Mouse (Mus musculus) kidney, postnatal 25 days (tissue): ENCODE data around the gene Cyp2e1.
A peak's percentile ranks its signal among the peaks of the same experiment; 100 is the strongest.
"Not testable (repeated sequence)": the region's sequence is repeated elsewhere in the genome, so short reads cannot be mapped to it uniquely, and the experiment has no call there.

Experiments used
- DNase-seq, 2 experiments: peaks; one replicate each; pipeline ENCODE4 v3.0.0; 2021; ENCODE audit warnings: mixed read lengths in 2 of 2

Gene Cyp2e1

GRCm38 (mm10) chr7:140763447-140764020, at the start of gene Cyp2e1:
Gene Cyp2e1, plus strand, starts transcription at chr7:140763739.
- peak; percentile 60 to 87 for DNase-seq

DNA sequence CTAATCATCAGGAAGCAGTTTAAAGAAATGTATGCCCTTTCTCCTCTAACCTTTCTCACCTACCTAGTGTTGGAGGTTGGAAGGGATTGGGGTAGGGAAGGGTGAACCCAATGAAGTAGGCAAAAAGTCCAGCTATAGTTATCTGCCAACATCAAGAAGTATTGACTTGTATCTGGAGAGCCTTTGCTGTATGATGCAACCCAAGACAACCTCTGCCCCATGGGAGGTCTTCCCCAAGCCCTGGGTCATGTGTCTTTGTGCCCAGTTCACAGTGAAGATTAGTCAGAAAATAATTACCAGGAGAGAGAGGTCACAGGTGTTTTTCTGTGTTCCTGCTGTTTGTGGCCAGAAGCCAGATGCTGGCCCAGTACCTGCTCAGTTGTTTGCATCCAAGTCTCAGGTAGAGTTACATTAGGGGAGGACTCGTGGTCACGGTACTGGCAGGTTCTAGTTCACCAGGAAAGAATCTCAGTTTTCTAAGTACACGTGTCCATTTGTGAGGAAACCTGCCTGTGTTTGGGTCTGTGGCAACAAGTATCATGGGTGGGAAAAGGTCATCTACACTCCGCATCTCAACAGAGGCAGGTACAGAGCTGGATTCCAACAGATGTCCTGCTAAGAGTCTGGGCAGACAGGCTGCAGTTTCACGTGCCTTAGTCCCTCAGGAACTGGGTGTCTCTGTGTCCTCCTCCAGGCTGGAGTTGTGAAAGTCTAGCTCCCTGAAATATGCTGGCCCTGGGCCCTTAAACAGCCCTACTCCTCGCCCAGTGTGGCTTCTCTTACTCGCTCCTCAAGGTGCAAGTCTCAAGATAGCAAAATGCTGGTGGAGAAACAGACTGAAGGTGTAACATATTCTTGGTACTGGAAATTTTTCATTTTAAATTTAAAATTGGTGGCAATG, 46.1 kb upstream of the Cyp2e1 start:
- DNase-seq = peak in 1 of 2 experiments; percentile 36

DNA sequence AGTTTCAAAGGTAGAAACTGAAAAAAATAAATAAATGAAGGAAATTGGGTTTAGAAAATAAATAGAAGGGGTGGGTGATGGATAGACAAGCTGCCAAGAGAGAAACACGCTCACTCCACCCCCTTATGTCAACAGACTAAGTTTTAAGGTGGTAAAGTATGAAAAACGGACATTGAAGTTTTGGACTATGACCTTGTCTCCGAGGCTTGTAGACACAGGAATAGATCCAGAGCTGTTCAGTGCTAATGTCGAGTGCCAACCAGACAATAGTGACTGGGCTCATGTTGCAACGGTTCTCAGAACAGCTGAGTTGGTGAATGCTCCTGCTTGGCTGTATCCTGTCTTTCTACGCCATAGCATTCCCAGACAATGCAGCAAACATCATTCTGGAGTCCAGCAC, 42.4 kb upstream of the Cyp2e1 start:
- no peak for DNase-seq

GRCm38 (mm10) chr7:140725558-140725957, 38.0 kb upstream of the Cyp2e1 start:
- DNase-seq = no peak

- DNase-seq = no peak
Observed at GRCm38 (mm10) chr7:140733162-140733561, 30.4 kb upstream of the Cyp2e1 start.

- DNase-seq = no peak
Observed at GRCm38 (mm10) chr7:140747402-140747801, 16.1 kb upstream of the Cyp2e1 start.

DNA sequence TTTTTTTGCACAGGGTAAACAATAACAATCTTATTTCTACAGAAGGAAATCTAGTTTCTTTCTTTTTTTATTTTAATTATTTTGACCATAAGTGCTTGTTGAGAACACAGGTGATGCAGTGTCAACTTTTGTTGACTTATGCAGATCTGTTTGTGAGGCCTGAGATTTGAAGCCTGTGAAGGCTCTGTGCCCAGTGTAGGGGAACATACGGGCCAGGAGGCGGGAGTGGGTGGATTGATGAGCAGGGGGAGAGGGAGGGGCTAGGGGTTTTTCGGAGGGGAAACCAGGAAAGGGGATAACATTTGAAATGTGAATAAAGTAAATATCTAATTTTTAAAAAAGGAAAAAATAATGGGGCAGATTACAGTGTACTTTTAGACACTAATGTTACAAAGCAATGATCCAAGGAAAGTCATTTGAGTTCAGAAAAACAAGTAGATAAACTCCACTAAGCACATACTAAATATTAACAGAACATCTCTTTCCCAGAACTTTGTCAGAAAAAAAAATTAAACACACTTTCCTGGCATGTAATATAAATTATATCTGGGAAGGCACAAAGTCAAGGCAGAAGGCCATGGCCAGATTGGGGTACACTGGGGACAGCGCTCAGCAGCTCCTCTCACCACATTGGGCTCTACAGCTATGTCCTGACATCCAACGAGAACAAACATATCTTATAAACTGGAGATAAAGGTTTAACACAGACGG, 15.3 kb upstream of the Cyp2e1 start:
- DNase-seq = no peak

- no peak for DNase-seq
Observed at GRCm38 (mm10) chr7:140748827-140749160, 14.7 kb upstream of the Cyp2e1 start.

DNA sequence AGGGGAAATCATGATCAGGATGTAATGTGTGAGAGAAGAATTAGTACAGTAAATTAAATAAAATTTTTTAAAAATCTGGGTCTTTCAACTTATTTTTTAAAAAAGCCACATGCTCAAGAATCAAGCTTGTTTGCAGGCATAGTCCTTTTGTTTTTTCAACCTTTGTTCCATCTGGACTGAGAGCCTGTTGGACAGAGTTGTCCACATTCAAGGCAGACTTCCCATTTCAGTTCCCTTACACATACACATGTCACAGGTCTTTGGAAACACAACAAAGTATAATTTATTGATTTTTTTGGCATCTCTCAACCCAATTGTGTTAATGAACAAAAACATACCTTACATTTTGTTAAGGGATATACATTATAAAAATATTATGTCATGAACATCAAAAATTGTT, 9.0 kb upstream of the Cyp2e1 start:
- no peak for DNase-seq

- DNase-seq = no peak
Observed at GRCm38 (mm10) chr7:140756151-140756854, 7.2 kb upstream of the Cyp2e1 start.

- no peak for DNase-seq
Observed at GRCm38 (mm10) chr7:140760647-140761046, 2.9 kb upstream of the Cyp2e1 start.

DNA sequence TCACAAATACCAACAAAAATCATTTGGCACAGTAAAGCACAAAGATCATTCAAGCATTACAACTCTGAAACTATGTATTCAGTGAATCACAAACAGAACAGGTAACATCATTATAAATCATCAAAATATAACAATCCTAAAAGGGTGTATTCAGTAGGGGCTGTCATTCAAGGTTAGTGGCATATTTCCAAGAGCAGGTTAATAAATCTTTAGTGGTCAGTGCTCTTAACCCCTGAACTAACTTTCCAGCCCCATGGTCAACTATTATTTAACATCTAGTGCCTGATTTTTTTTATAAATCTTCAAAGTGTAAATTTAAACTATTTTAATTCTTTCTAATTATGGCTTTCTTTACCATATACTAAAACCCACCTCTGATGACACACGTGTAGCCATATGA, 1.9 kb downstream of the Cyp2e1 start:
- not testable (repeated sequence) for DNase-seq

DNA sequence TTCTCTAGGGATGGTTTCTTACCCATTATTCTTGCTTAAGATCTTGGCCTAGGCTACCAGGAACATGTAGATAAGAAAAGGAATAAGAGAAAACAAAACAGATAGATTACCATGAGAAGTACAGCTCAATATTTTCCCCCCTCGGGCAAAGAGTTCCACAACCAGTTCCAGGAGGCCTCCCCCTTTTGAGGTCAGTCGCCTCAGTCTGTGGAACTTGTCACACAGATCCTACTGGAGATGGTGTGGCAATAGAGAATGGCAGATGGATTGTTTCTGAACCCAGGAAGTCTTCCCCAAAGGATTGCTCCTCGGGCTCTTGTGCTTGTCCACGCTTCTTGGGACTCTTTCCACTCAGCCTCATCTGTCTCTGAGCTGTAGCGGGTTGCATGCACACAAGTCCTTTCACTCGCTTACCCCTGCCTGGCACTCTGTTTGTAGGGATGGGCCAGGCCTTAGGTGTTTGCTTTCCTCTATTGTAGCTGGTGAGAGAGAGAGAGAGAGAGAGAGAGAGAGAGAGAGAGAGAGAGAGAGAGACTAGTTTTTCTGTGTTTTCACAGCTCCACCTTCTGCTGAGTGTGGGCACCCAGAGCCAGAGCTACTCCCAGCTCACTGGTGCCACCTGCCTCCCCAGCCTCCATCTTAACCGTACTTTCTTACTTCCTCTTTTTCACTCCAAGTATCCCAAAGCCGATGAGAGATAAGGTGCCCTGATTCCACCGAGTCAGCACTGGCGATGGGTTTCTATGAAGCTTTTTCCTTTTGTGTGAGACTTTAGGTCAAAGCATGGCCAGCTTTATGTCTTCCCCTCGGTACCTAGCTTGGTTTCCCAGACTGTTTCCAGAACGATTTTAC, 2.6 kb downstream of the Cyp2e1 start:
- peak; percentile 13 to 46 for DNase-seq

- DNase-seq = no peak
Observed at GRCm38 (mm10) chr7:140780548-140780947, 17.0 kb downstream of the Cyp2e1 start.

- no peak for DNase-seq
Observed at GRCm38 (mm10) chr7:140787406-140788052, 24.0 kb downstream of the Cyp2e1 start, which contains the start of gene Syce1. Gene Syce1, minus strand, starts transcription at chr7:140787852.

DNA sequence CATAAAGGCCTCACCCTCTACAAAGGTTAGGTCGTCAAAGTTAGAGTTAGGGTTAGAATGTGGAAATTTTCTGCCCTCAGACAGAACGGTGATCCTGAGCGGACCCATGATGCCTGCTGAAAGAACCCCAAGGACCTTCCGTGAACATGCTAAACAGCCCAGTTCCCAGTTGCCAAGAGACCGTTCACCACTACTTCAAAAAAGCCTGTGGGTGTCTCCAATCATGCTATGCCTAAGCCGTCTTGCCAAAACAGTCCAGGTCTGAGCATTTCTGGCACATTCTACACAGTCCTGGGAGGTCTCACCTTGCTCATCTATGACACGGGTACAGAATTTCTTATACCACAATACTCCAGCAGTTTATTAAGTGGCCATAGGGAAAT, 24.5 kb downstream of the Cyp2e1 start:
- no peak for DNase-seq

DNA sequence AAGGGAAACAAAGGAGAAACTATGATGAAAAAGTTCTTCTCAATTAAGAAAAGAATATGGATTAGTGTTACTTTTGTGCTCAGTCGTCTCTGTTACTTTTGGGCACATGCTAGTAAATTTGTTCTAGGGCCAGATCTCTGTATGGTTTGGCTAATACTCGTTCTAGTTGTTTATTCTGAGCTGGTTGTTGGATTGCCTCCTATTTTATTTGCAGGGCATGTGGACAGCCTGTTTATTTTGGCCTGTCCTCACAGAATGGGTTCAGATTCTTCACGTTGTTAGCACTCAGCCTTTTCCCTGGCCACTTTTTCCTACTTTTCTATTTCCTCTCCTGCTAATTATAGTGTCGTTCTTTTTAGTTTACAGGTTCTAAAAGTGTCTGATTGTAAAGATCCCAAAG, 30.0 kb downstream of the Cyp2e1 start:
- no peak for DNase-seq

DNA sequence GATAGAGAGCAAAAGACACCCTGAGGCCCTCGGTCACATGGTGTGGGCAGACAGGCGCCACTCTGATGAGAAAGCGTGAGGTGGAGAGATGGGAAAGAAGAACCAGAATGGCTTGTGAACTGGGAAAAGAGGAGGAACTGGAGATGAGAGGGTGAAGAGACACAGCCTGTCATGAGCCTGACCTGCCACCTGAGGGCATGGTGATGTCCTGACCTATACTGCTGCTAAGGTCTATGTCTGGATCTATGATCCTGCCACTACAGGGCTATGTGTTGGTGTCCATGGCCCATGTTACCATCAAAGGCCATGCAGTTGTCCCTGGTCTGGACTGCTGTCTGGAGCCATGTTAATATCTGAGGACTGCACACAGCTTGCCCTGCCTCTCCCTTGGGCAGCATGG, 34.1 kb downstream of the Cyp2e1 start:
- no peak for DNase-seq

GRCm38 (mm10) chr7:140798212-140798611, 34.7 kb downstream of the Cyp2e1 start:
- DNase-seq = no peak

DNA sequence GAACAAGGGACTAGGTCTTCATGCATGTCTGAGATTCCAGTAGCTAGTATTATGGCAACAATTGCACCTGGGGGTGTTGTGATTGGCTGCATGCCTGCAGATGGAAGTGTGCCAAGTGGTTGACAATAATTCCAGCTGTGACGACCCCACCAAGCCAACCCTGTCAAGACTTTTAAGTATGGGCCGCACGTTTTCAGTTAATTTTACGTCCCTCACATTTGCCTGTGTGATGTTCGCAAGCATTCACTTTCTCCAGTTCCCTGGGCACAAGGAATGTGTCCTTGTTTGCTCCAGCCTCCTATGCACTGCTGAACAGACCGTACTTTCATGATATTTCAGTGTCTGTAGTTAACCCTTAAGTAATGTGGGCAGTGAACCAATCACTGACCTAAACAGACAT, 39.1 kb downstream of the Cyp2e1 start:
- DNase-seq = peak; percentile 56 to 70

DNA sequence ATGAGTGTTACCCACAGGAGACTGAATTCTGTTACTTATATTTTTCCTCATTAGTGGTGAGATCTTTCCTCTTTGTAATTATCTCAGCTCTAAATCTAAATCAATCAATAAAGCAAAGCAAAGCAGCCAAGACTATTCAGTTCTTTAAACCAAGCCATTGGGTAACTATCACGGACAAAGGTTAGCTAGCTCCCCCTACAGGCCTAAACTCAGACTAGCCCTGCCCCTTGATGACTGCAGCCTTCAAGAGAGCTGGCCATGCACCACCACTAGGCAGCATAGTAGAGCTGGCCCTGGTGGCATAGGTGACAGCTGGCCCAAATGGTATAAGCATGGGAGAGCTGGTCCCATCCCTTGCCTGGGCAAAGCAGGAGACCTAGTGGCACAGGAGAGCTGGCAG, 42.2 kb downstream of the Cyp2e1 start:
- DNase-seq = peak; percentile 80 to 83

DNA sequence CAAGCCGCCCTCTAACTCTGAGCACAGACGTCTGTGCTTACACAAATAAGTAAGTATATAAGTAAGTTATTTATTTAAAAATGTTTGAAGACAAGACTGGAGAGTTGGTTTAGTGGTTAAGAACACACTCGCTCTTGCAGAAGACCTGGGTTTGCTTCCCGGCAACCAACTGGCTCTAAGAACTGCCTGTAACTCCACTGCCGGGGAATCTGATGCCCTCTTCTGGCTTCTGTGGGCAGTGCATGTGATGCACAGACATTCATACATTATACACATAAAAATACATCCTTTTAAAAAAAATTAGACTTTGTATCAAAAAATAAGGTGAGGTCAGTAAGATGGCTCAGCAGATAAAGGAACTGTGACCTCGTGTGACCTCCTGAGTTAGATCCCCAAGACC, 47.0 kb downstream of the Cyp2e1 start:
- no peak for DNase-seq
